Mouse (Mus musculus) lung, adult 2 months (tissue): Measurements from ENCODE around the gene Nt5m. TPM values are rescaled to one million over a fixed set of nuclear protein-coding genes. Genes with fewer than 3 reads are reported as not detected.
A peak's percentile ranks its signal among the peaks of the same experiment; 100 is the strongest.

Experiments
- DNase-seq: peaks from one replicate; pipeline ENCODE4 v3.0.0; 2022
- H3K4me1 ChIP-seq: fragments of 200-500 bp; 2 replicates; pipeline ENCODE4 v1.6.1; 2011; ENCODE audit warnings: low read length; ENCODE audit not compliant: control insufficient read depth, insufficient read depth
- H3K4me3 ChIP-seq: fragments of 200-500 bp; replicated peaks from 2 replicates; pipeline ENCODE3; 2011; ENCODE audit warnings: low read depth, mild to moderate bottlenecking, control low read depth, low read length; ENCODE audit errors: extremely low read depth
- CTCF ChIP-seq: fragments of 200-500 bp; IDR thresholded peaks from 2 replicates; pipeline ENCODE4 v1.5.1; 2011; ENCODE audit warnings: mild to moderate bottlenecking, low read length, control low read depth; ENCODE audit not compliant: insufficient read depth
- POLR2A ChIP-seq: fragments of 200-500 bp; IDR thresholded peaks from 2 replicates; pipeline ENCODE4 v1.6.1; 2011; ENCODE audit warnings: low read depth, mild to moderate bottlenecking, control low read depth, low read length, borderline replicate concordance; ENCODE audit errors: extremely low read depth
- WGBS: fragments of 180-500 bp; shearing (Covaris S2); methylation state at CpG from one replicate; pipeline ENCODE4 v1.1.7; 2018; 5-methylcytosine and 5-hydroxymethylcytosine counted together
- polyA plus RNA-seq: library from polyadenylated mRNA; depleted of rRNA; stranded (reverse); fragments of >200 nt; gene quantifications from 2 replicates; pipeline ENCODE4 v1.2.3, GENCODE M21; 2012

The Nt5m gene
- polyA plus RNA-seq, 1 experiment: 19.0 TPM

- under 1% methylated on average over 15 of the region's 15 CpGs for WGBS
- DNase-seq: no peak
Observed at GRCm38 (mm10) chr11:59809071-59809669, 30.1 kb upstream of the Nt5m start.

GRCm38 (mm10) chr11:59809670-59810474 is 29.4 kb upstream of the Nt5m start, which contains the start of gene Flcn:
TSS of gene Flcn (minus strand) at chr11:59810016.
- Histone ChIP-seq H3K4me1 (no peaks in the 10 kb centered on the region; the same call in none of the 2 replicates), H3K4me3 (peak within 1 kb of the TSS; percentile 75)
- DNase-seq: peak; percentile 91
- TF ChIP-seq POLR2A (peak; percentile 97), CTCF (no peak)
- under 1% methylated on average over 52 of the region's 52 CpGs for WGBS

More at GRCm38 (mm10) chr11:59809071-59809669, 30.1 kb upstream of the Nt5m start:
- H3K4me1 ChIP-seq: no peaks in the 10 kb centered on the region; the same call in none of the 2 replicates
- TF ChIP-seq CTCF: no peak
- TF ChIP-seq POLR2A: no peak
- peak overlapping the region; percentile 75 for H3K4me3 ChIP-seq

GRCm38 (mm10) chr11:59810480-59811158 is 28.6 kb upstream of the Nt5m start:
- TF ChIP-seq POLR2A: no peak
- TF ChIP-seq CTCF: no peak
- Histone ChIP-seq H3K4me1 (no peaks in the 10 kb centered on the region; the same call in none of the 2 replicates), H3K4me3 (peak overlapping the region; percentile 75)
- DNase-seq: no peak
- 39% methylated on average over 14 of the region's 14 CpGs for WGBS

GRCm38 (mm10) chr11:59811211-59811610 is 28.0 kb upstream of the Nt5m start:
- DNase-seq: no peak
- TF ChIP-seq POLR2A (no peak), CTCF (no peak)
- Histone ChIP-seq H3K4me1 (no peaks in the 10 kb centered on the region; the same call in none of the 2 replicates), H3K4me3 (no peak overlapping the region)
- WGBS: 32% methylated on average over 4 of the region's 4 CpGs

- Histone ChIP-seq H3K4me3 (no peak overlapping the region), H3K4me1 (no peaks in the 10 kb centered on the region; the same call in none of the 2 replicates)
- TF ChIP-seq CTCF: no peak
- no peak for TF ChIP-seq POLR2A
- WGBS: 74% methylated on average over 3 of the region's 3 CpGs
- DNase-seq: no peak
Observed at GRCm38 (mm10) chr11:59813276-59813675, 26.0 kb upstream of the Nt5m start.

GRCm38 (mm10) chr11:59814311-59814710 is 24.9 kb upstream of the Nt5m start:
- WGBS: 84% methylated on average over 1 of the region's 1 CpGs
- H3K4me1 ChIP-seq: no peaks in the 10 kb centered on the region; the same call in 1 of the 2 replicates
- TF ChIP-seq CTCF (no peak), POLR2A (no peak)
- no peak overlapping the region for H3K4me3 ChIP-seq
- DNase-seq: no peak

GRCm38 (mm10) chr11:59814936-59815335 is 24.3 kb upstream of the Nt5m start:
- DNase-seq: no peak
- no peaks in the 10 kb centered on the region; the same call in 1 of the 2 replicates for H3K4me1 ChIP-seq
- TF ChIP-seq POLR2A (no peak), CTCF (no peak)
- H3K4me3 ChIP-seq: no peak overlapping the region
- WGBS: 86% methylated on average over 6 of the region's 6 CpGs

- WGBS: 80% methylated on average over 6 of the region's 6 CpGs
- Histone ChIP-seq H3K4me1 (no peaks in the 10 kb centered on the region; the same call in 1 of the 2 replicates), H3K4me3 (no peak overlapping the region)
- no peak for DNase-seq
- no peak for TF ChIP-seq CTCF
- no peak for TF ChIP-seq POLR2A
Observed at GRCm38 (mm10) chr11:59815482-59816065, 23.7 kb upstream of the Nt5m start.

GRCm38 (mm10) chr11:59817916-59818315 is 21.3 kb upstream of the Nt5m start:
- WGBS: 67% methylated on average over 3 of the region's 3 CpGs
- DNase-seq: no peak
- Histone ChIP-seq H3K4me1 (no peaks in the 10 kb centered on the region), H3K4me3 (no peak overlapping the region)
- TF ChIP-seq CTCF (no peak), POLR2A (no peak)
